Mouse (Mus musculus): ENCODE measurements at regions not wholly inside any gene's neighbourhood (a gene's known extent, or its start where the extent isn't known, plus 50 kb on each side); places are given as distances from the start of the nearest gene placed in this dataset.

GRCm38 (mm10) chr5:85954526-85954925 is 110.9 kb downstream of the Cenpc1 start:
- DNase-seq (ENCODE audit: low spot score) (no peak), ATAC-seq (ENCODE audit: low FRiP score, low read depth) (no peak)
- Histone ChIP-seq H3K27me3 (ENCODE audit: control insufficient read depth, insufficient read depth, low read length) (no peaks in the 10 kb centered on the region), H3K9ac (ENCODE audit: low read depth, low read length, severe bottlenecking) (no peak overlapping the region), H3K4me1 (ENCODE audit: control insufficient read depth, insufficient read depth, low read length) (no peaks in the 10 kb centered on the region), H3K9me3 (ENCODE audit: control insufficient read depth, low read length) (no peaks in the 10 kb centered on the region), H3K27ac (replicated peaks; ENCODE audit: low read depth, low read length) (no peak overlapping the region), H3K36me3 (ENCODE audit: control insufficient read depth, insufficient read depth, low read length) (no peaks in the 10 kb centered on the region), H3K4me2 (replicated peaks; ENCODE audit: low read depth, low read length, severe bottlenecking) (no peak overlapping the region), H3K4me3 (replicated peaks; ENCODE audit: low read length) (no peak overlapping the region)
- no peak for TF ChIP-seq POLR2A (IDR thresholded peaks at IDR 0.05; ENCODE audit: borderline replicate concordance, extremely low read depth, insufficient read depth, insufficient read length)

DNA sequence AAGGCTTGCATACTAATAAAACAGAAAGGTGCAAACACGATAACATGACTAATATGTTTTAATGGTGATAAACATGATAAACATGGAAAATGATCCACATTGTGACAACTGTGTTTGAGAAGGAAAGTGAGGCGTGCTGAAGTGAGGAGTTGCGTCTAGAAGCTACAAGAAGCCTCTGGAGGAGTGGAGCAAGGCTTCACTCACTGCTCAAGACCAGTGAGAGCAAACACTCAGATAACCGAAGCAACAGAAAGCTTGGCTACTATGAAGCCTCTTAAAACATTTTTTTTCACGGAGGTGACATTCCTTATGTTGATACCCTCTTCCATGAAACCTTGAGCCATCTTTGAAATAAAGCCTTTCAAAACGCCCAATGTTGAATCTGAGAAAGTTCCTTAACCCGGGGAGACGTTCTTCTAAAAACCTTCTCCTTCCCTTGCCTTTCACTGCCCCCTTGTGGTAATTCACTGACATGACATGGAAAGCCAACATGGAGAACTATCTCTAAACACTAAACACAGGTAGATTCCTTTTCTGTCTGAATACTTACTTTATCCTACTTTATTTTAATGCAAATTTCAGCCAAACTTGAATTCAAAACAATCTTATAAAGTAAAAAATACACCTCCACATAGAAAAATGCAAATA is 128.6 kb downstream of the Cenpc1 start:
- no peaks in the 10 kb centered on the region for H3K4me1 ChIP-seq (ENCODE audit: control insufficient read depth, insufficient read depth, low read length)
- no peak overlapping the region for H3K27ac ChIP-seq (replicated peaks; ENCODE audit: low read depth, low read length)
- H3K4me2 ChIP-seq (replicated peaks; ENCODE audit: low read depth, low read length, severe bottlenecking), result no peak overlapping the region
- H3K9me3 ChIP-seq (ENCODE audit: control insufficient read depth, low read length), result no peaks in the 10 kb centered on the region
- WGBS, result 36% methylated on average over 8 of the region's 8 CpGs
- peak; percentile 7 for DNase-seq (ENCODE audit: low spot score)
- no peak for ATAC-seq (ENCODE audit: low FRiP score, low read depth)
- TF ChIP-seq POLR2A (IDR thresholded peaks at IDR 0.05; ENCODE audit: borderline replicate concordance, extremely low read depth, insufficient read depth, insufficient read length), result no peak
- no peak overlapping the region for H3K9ac ChIP-seq (ENCODE audit: low read depth, low read length, severe bottlenecking)
- H3K4me3 ChIP-seq (replicated peaks; ENCODE audit: low read length), result no peak overlapping the region
- no peaks in the 10 kb centered on the region for H3K27me3 ChIP-seq (ENCODE audit: control insufficient read depth, insufficient read depth, low read length)
- H3K36me3 ChIP-seq (ENCODE audit: control insufficient read depth, insufficient read depth, low read length), result no peaks in the 10 kb centered on the region

DNA sequence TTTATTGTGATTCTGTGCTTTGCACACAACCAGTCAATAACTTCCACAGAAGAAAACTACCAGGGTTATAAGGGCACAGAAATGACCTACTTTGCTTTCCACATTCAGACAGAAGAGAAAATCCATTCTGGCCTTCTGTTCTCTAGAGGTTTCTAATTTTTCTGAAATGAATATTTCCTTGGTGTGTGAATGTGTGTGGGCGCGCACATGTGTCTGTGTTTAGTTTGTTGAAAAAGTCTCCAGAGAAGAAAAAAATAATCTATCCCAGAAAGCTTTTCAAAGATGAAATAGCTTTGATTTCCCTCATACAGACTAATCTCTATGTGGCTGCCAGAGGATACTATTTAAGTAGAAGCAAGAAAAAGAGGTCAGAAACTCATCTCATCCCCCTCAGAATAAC is 147.1 kb downstream of the Cenpc1 start:
- Histone ChIP-seq H3K9ac (ENCODE audit: low read depth, low read length, severe bottlenecking) (no peak overlapping the region), H3K4me2 (replicated peaks; ENCODE audit: low read depth, low read length, severe bottlenecking) (no peak overlapping the region), H3K9me3 (ENCODE audit: control insufficient read depth, low read length) (no peaks in the 10 kb centered on the region), H3K4me1 (ENCODE audit: control insufficient read depth, insufficient read depth, low read length) (no peaks in the 10 kb centered on the region), H3K27ac (replicated peaks; ENCODE audit: low read depth, low read length) (no peak overlapping the region), H3K4me3 (replicated peaks; ENCODE audit: low read length) (no peak overlapping the region), H3K27me3 (ENCODE audit: control insufficient read depth, insufficient read depth, low read length) (no peaks in the 10 kb centered on the region), H3K36me3 (ENCODE audit: control insufficient read depth, insufficient read depth, low read length) (no peaks in the 10 kb centered on the region)
- DNase-seq (ENCODE audit: low spot score) (no peak), ATAC-seq (ENCODE audit: low FRiP score, low read depth) (no peak)
- WGBS, result 95% methylated on average over 2 of the region's 2 CpGs
- TF ChIP-seq POLR2A (IDR thresholded peaks at IDR 0.05; ENCODE audit: borderline replicate concordance, extremely low read depth, insufficient read depth, insufficient read length), result no peak

DNA sequence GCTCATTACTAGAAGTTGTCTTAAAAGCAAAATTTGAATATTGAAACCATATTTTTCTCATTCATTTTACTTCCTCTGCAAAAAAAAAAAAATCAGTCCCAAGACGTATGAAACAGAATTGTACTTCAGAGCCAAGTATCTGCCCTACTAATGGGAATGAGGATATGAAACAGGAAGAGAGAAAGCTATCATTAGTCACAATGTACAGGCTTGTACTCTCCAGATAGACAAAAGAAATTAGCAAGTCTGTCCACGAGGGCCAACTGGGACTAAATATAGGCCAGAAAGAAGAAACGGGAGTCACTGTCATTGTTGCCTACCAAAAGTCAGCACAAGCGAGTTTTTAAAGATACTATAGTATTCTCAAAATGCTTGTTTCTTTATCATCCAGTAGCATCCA is 150.4 kb downstream of the Cenpc1 start:
- H3K27me3 ChIP-seq (ENCODE audit: control insufficient read depth, insufficient read depth, low read length), result no peaks in the 10 kb centered on the region
- H3K4me2 ChIP-seq (replicated peaks; ENCODE audit: low read depth, low read length, severe bottlenecking), result no peak overlapping the region
- no peaks in the 10 kb centered on the region for H3K4me1 ChIP-seq (ENCODE audit: control insufficient read depth, insufficient read depth, low read length)
- H3K36me3 ChIP-seq (ENCODE audit: control insufficient read depth, insufficient read depth, low read length), result no peaks in the 10 kb centered on the region
- WGBS, result 75% methylated on average over 4 of the region's 4 CpGs
- TF ChIP-seq POLR2A (IDR thresholded peaks at IDR 0.05; ENCODE audit: borderline replicate concordance, extremely low read depth, insufficient read depth, insufficient read length), result no peak
- H3K27ac ChIP-seq (replicated peaks; ENCODE audit: low read depth, low read length), result no peak overlapping the region
- H3K9ac ChIP-seq (ENCODE audit: low read depth, low read length, severe bottlenecking), result no peak overlapping the region
- H3K9me3 ChIP-seq (ENCODE audit: control insufficient read depth, low read length), result no peaks in the 10 kb centered on the region
- no peak overlapping the region for H3K4me3 ChIP-seq (replicated peaks; ENCODE audit: low read length)
- ATAC-seq (ENCODE audit: low FRiP score, low read depth) (no peak), DNase-seq (ENCODE audit: low spot score) (no peak)

GRCm38 (mm10) chr5:85896452-85896851 is 168.9 kb downstream of the Cenpc1 start:
- H3K4me2 ChIP-seq (replicated peaks; ENCODE audit: low read depth, low read length, severe bottlenecking), result no peak overlapping the region
- H3K4me3 ChIP-seq (replicated peaks; ENCODE audit: low read length), result no peak overlapping the region
- no peak overlapping the region for H3K9ac ChIP-seq (ENCODE audit: low read depth, low read length, severe bottlenecking)
- H3K9me3 ChIP-seq (ENCODE audit: control insufficient read depth, low read length), result no peaks in the 10 kb centered on the region
- TF ChIP-seq POLR2A (IDR thresholded peaks at IDR 0.05; ENCODE audit: borderline replicate concordance, extremely low read depth, insufficient read depth, insufficient read length), result no peak
- no peaks in the 10 kb centered on the region for H3K4me1 ChIP-seq (ENCODE audit: control insufficient read depth, insufficient read depth, low read length)
- 77% methylated on average over 6 of the region's 6 CpGs for WGBS
- DNase-seq (ENCODE audit: low spot score), result no peak
- H3K27me3 ChIP-seq (ENCODE audit: control insufficient read depth, insufficient read depth, low read length), result no peaks in the 10 kb centered on the region
- H3K36me3 ChIP-seq (ENCODE audit: control insufficient read depth, insufficient read depth, low read length), result no peaks in the 10 kb centered on the region
- H3K27ac ChIP-seq (replicated peaks; ENCODE audit: low read depth, low read length), result no peak overlapping the region
- no peak for ATAC-seq (ENCODE audit: low FRiP score, low read depth)

DNA sequence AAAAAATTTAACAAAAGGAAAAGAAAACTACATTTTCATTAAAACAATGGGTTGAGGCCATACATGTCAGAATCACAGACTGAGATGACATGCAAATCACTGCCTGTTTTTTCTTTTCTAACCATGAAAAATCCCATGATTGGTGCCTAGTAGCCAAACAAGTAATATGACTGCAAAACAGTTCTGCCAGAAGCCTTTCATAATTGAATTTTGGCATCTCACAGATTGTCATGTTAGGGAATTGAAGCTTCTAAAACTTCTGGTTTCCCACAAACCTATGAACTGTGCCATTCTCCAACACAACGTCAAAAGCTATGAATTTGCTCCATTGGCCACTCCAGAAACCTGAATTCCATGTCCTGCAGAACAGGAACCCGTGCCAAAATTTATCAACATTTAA is 169.6 kb downstream of the Cenpc1 start:
- H3K9ac ChIP-seq (ENCODE audit: low read depth, low read length, severe bottlenecking), result no peak overlapping the region
- no peaks in the 10 kb centered on the region for H3K4me1 ChIP-seq (ENCODE audit: control insufficient read depth, insufficient read depth, low read length)
- no peaks in the 10 kb centered on the region for H3K27me3 ChIP-seq (ENCODE audit: control insufficient read depth, insufficient read depth, low read length)
- H3K4me2 ChIP-seq (replicated peaks; ENCODE audit: low read depth, low read length, severe bottlenecking), result no peak overlapping the region
- H3K9me3 ChIP-seq (ENCODE audit: control insufficient read depth, low read length), result no peaks in the 10 kb centered on the region
- DNase-seq (ENCODE audit: low spot score) (no peak), ATAC-seq (ENCODE audit: low FRiP score, low read depth) (no peak)
- no peak overlapping the region for H3K27ac ChIP-seq (replicated peaks; ENCODE audit: low read depth, low read length)
- no peak overlapping the region for H3K4me3 ChIP-seq (replicated peaks; ENCODE audit: low read length)
- TF ChIP-seq POLR2A (IDR thresholded peaks at IDR 0.05; ENCODE audit: borderline replicate concordance, extremely low read depth, insufficient read depth, insufficient read length), result no peak
- H3K36me3 ChIP-seq (ENCODE audit: control insufficient read depth, insufficient read depth, low read length), result no peaks in the 10 kb centered on the region
- WGBS, result 81% methylated on average over 2 of the region's 2 CpGs
